Mouse (Mus musculus): ENCODE measurements around the gene Ankrd40. TPM values are rescaled to one million over a fixed set of nuclear protein-coding genes. Genes with fewer than 3 reads are reported as not detected.

Gene Ankrd40
- polyA plus RNA-seq, 1 experiment from 2014 or later = 19.9 TPM

DNA sequence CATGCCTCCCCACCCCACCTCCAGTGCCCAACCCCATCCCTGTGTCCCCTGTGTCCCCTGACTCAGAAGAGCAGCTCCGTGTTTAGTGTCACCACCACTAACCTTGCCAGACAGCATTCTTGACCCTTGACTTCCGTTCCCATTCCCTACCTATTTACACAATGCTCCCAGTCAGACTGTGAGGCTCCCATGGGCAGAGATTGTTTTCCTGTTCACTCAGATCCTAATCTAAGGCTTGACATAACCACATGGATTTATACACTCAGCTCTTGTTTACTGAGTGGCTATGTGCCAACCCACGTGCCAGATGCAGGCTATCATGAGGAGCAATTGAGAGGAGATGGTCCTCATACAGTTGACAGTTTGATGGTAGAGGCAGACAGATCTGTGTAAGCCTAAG, 37.5 kb downstream of the Ankrd40 start:
- H3K9me3 ChIP-seq = no peaks in the 10 kb centered on the region
- 61% methylated on average over 3 of the region's 3 CpGs for WGBS
- H3K4me1 ChIP-seq = peaks cover 10% of the 10 kb centered on the region; the same call in 1 of the 2 replicates
- H3K4me3 ChIP-seq = no peak overlapping the region
- H3K4me2 ChIP-seq = no peak overlapping the region
- H3K27me3 ChIP-seq = no peaks in the 10 kb centered on the region
- no peak overlapping the region for H3K9ac ChIP-seq
- no peak for ATAC-seq (ENCODE audit: insufficient number of reproducible peaks, low FRiP score, low TSS enrichment, low read depth)
- H3K36me3 ChIP-seq = no peaks in the 10 kb centered on the region
- H3K27ac ChIP-seq = no peak overlapping the region

DNA sequence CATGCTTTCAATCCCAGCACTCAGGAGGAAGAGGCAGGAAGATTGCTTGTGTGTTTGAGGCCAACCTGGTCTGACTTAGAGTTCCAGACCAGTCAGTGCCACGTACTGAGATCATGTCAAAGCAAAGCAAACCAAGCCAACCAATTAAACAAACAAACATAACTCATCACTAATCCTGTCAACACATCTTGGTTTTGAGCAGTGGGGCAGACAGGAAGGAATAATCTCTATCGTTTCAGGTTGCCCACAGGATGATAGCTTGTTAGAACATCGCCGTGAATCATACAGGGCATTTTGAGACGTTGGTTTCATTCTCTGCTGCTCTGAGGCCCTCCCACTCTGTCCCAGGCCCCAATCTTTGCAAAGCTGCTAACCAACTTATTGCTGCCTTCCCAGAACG, 42.2 kb downstream of the Ankrd40 start:
- Histone ChIP-seq H3K27ac (no peak overlapping the region), H3K4me2 (no peak overlapping the region), H3K9ac (no peak overlapping the region), H3K4me1 (no peaks in the 10 kb centered on the region), H3K36me3 (no peaks in the 10 kb centered on the region), H3K27me3 (0 out of 2 replicates have a peak, but pooled peaks cover 4% of the 10 kb centered on the region), H3K4me3 (no peak overlapping the region), H3K9me3 (no peaks in the 10 kb centered on the region)
- no peak for ATAC-seq (ENCODE audit: insufficient number of reproducible peaks, low FRiP score, low TSS enrichment, low read depth)
- 73% methylated on average over 6 of the region's 6 CpGs for WGBS

DNA sequence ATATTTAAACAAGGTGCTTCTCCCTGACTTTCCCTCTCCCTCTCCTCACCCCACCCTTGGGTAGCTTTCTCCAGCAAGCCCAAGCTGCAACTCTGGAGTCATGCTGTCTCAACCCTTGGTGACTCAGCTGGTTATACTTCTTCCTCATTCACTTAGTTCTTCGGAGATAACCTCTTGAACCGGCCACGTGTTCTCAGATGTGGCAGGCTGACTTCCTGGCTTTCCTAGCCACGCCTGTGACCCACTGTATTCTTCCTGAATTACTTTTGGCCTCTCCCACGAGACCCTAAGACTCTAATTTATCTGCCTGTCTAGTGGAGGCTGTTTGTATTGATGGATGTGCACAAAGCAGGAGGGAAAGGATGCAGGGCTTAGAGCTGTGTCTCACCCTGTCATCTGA, 43.0 kb downstream of the Ankrd40 start:
- WGBS = 22% methylated on average over 5 of the region's 5 CpGs

DNA sequence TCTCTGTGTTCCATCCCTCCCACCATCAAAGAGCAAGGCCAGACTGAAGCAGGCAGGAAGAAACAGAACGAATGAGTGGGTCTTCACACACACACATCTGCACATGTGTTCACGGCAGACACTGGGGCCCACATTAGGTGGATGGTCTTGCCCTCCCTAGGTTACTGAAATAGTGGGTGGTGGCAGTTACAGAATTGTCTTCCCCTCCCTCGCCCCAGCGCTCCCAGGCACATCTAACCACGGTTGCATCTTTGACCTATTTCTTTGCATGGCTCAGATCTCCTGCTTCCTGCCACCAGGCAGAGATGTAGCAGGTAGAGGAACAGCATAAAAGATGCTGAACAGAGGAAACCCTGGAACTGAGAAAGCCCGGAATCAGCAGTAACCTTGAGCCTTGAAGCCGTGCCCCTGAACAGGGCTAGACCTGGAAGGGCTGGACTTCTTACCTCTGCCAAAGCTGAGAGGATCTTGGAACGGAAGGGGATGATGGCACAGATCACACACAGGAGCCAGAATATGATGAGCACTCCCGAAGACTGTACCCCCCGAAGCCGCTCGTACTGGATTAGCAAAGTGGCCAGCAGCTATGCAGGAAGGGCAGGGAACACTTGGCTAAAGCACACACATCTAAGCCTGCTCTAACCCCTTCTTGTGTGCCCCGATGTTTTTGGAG, 46.6 kb downstream of the Ankrd40 start:
- H3K4me2 ChIP-seq = no peak overlapping the region
- no peak overlapping the region for H3K4me3 ChIP-seq
- H3K27me3 ChIP-seq = 0 out of 2 replicates have a peak, but pooled peaks cover 4% of the 10 kb centered on the region
- H3K27ac ChIP-seq = no peak overlapping the region
- no peaks in the 10 kb centered on the region for H3K9me3 ChIP-seq
- H3K9ac ChIP-seq = no peak overlapping the region
- 86% methylated on average over 13 of the region's 13 CpGs for WGBS
- H3K36me3 ChIP-seq = no peaks in the 10 kb centered on the region
- no peaks in the 10 kb centered on the region for H3K4me1 ChIP-seq
- no peak for ATAC-seq (ENCODE audit: insufficient number of reproducible peaks, low FRiP score, low TSS enrichment, low read depth)

More for the DNA sequence above, 43.0 kb downstream of the Ankrd40 start:
- no peak for ATAC-seq (ENCODE audit: insufficient number of reproducible peaks, low FRiP score, low TSS enrichment, low read depth)
- Histone ChIP-seq H3K9me3 (no peaks in the 10 kb centered on the region), H3K27ac (no peak overlapping the region), H3K36me3 (no peaks in the 10 kb centered on the region), H3K27me3 (0 out of 2 replicates have a peak, but pooled peaks cover 4% of the 10 kb centered on the region), H3K4me1 (no peaks in the 10 kb centered on the region), H3K4me2 (no peak overlapping the region), H3K9ac (no peak overlapping the region), H3K4me3 (no peak overlapping the region)

DNA sequence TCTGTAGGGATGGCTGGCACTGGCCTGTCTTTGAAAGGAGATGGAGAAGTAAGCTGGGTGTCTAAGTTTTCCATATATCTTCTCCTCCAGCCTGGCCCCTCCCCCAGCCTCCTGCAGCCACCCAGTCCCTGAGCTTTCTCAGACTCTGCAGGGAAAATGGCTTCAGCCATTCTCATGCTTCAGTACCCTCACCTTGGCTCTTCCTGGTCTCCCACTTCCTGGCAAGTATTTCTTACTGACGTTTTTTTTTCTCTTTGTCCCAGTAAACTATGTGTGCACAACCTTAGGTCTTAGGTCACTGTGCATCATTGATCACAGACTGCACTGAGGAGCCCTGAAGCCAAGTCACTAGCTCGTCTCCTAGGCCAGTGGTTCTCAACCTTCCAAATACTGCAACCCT, 51.3 kb downstream of the Ankrd40 start:
- Histone ChIP-seq H3K4me2 (no peak overlapping the region), H3K4me1 (no peaks in the 10 kb centered on the region), H3K4me3 (no peak overlapping the region), H3K9ac (no peak overlapping the region), H3K36me3 (no peaks in the 10 kb centered on the region), H3K27ac (no peak overlapping the region), H3K9me3 (no peaks in the 10 kb centered on the region), H3K27me3 (no peaks in the 10 kb centered on the region)
- no peak for ATAC-seq (ENCODE audit: insufficient number of reproducible peaks, low FRiP score, low TSS enrichment, low read depth)
- WGBS = 39% methylated on average over 2 of the region's 2 CpGs

DNA sequence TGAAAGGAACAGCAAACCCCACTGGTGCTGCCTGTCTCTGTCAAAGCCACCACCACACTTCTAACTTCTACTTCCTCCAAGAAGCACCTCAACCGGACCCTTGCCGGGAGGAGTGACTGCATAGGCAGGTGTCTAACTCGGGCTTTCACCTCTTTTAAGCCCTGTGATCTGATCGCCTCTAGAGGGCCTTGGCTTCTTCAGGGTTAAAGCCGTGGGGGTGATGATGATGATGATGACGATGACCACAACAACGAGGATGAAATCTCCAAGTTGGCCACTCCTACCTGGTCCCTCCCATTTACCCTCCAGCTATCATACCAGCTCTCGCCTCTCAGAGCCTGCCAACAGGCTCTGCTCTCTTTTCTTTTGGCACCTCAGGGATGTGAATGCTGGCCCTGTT, 51.9 kb downstream of the Ankrd40 start:
- Histone ChIP-seq H3K27ac (no peak overlapping the region), H3K9me3 (no peaks in the 10 kb centered on the region), H3K4me3 (no peak overlapping the region), H3K4me2 (no peak overlapping the region), H3K9ac (no peak overlapping the region), H3K27me3 (no peaks in the 10 kb centered on the region), H3K4me1 (no peaks in the 10 kb centered on the region), H3K36me3 (no peaks in the 10 kb centered on the region)
- no peak for ATAC-seq (ENCODE audit: insufficient number of reproducible peaks, low FRiP score, low TSS enrichment, low read depth)
- 69% methylated on average over 8 of the region's 8 CpGs for WGBS

DNA sequence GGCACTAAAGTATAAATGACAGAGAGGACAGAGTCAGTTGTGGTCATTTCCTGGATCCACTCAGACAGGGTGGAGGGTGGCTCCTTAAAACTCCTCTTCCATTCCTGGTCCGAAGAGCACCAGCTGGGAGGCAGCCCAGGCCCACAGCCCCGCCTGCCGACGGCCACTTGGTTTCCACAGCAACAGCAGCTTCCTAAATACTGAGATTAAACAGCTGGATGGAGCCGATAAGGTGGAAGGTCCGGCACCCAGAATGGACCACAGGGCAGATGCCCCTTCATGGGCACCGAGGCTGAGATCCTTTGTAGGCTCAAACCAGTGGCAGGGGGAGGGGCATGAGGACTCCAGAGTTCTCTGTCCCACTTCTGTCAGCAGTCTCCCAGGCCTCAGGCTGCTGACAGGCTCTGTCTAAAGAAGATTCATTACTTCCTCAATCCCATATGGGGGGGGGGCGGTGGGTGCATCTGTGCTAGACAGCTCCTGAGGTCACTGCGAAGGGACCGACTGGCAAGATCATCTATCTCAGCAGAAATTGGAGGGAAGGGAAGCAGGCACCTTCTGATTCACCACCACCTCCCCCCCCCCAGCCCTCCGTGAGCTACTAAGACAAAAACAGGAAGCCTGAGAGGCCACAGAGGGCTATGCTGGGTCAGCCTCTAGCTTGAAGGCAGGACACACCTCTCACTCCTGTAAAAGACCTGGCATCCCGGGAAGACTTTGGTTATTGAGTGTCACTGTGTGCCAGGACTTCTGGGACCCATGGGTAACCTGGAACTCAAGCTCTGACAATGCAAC, 58.4 kb downstream of the Ankrd40 start:
- no peak for ATAC-seq (ENCODE audit: insufficient number of reproducible peaks, low FRiP score, low TSS enrichment, low read depth)
- H3K27ac ChIP-seq = no peak overlapping the region
- 14% methylated on average over 12 of the region's 12 CpGs for WGBS
- no peaks in the 10 kb centered on the region for H3K36me3 ChIP-seq
- H3K4me1 ChIP-seq = peaks cover 13% of the 10 kb centered on the region
- no peak overlapping the region for H3K4me3 ChIP-seq
- no peaks in the 10 kb centered on the region for H3K9me3 ChIP-seq
- no peak overlapping the region; the same call in 1 of the 2 replicates for H3K4me2 ChIP-seq
- H3K9ac ChIP-seq = no peak overlapping the region
- H3K27me3 ChIP-seq = no peaks in the 10 kb centered on the region; the same call in 1 of the 2 replicates

DNA sequence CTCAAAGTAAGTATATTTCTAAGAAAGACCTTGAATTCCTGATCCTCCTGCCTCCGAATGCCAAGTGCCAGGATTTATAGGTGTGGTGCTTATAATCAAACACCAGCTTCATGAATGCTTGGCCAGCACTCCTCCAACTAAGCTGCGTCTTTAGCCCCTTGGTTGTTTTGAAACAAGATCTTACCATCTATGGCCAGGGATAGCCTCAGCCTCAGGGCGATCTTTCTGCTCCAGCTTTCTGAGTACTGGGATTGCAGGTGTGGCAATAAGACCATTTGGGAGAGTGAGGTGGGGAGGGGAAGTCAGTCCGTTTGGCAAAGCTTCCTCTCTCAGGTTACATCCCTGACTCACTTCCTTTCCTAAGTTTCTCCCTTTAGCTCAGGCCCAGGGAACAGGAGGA, 60.0 kb downstream of the Ankrd40 start:
- no peak for ATAC-seq (ENCODE audit: insufficient number of reproducible peaks, low FRiP score, low TSS enrichment, low read depth)
- H3K9me3 ChIP-seq = no peaks in the 10 kb centered on the region
- H3K4me1 ChIP-seq = peaks cover 19% of the 10 kb centered on the region
- H3K9ac ChIP-seq = no peak overlapping the region
- no peaks in the 10 kb centered on the region for H3K36me3 ChIP-seq
- 47% methylated on average over 4 of the region's 4 CpGs for WGBS
- H3K4me2 ChIP-seq = no peak overlapping the region
- H3K27ac ChIP-seq = no peak overlapping the region
- H3K27me3 ChIP-seq = peaks cover 7% of the 10 kb centered on the region
- H3K4me3 ChIP-seq = no peak overlapping the region

DNA sequence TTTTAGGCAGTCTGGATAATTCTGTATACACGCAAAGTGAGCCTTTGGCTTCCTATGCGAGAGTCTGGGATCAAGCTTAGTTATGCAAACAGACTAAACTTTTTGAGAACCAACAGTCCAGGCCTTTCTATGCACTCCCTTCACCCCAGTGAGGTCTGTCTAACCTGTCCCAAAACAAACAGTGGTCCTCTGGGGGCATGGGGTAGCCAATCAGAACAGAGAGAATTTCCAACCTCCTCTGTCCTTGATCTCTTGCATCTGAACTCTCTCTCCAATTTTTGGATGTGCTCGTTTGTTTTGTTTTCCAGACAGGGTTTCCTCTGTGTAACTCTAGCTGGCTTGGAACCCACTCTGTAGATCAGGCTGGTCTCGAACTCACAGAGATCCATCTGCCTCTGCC, 61.2 kb downstream of the Ankrd40 start:
- peaks cover 21% of the 10 kb centered on the region for H3K4me1 ChIP-seq
- no peaks in the 10 kb centered on the region for H3K36me3 ChIP-seq
- no peak for ATAC-seq (ENCODE audit: insufficient number of reproducible peaks, low FRiP score, low TSS enrichment, low read depth)
- no peaks in the 10 kb centered on the region for H3K9me3 ChIP-seq
- H3K4me2 ChIP-seq = no peak overlapping the region
- H3K27ac ChIP-seq = no peak overlapping the region
- no peak overlapping the region for H3K4me3 ChIP-seq
- H3K9ac ChIP-seq = no peak overlapping the region
- H3K27me3 ChIP-seq = peaks cover 12% of the 10 kb centered on the region
- WGBS = 80% methylated on average over 4 of the region's 4 CpGs

DNA sequence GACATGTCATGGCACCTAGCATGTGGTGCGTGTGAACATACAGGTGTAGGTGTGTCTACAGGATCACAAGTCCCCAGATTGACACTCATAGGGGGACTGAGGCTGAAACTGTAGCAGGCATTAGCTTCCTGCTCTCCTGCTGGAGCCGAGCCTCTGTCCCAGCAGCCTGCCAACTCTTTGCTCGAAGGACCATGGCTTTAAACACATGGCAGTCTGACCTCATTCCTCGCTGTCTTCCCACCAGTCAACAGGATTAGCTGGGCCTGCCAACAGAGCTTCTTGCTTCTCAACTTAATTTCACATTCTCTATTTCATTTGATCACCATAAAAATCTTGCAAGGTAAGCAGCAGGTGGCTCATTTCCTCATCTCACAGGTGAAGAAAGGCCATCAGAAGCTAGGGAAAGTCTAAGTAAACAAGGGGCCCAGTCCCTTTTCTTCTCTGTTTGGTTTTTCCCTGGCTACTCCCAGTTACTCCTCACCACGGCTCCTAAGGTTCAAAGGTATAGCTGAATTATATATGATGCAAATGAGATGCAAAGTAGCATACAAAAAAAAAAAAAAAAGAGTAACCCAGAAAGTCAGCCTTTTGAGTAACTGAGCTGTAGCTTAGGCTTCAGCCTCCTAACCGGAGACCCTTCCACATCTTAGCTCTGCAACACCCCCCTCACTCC, 62.1 kb downstream of the Ankrd40 start:
- Histone ChIP-seq H3K36me3 (no peaks in the 10 kb centered on the region), H3K27ac (no peak overlapping the region), H3K9ac (no peak overlapping the region), H3K27me3 (peaks cover 12% of the 10 kb centered on the region), H3K4me3 (no peak overlapping the region), H3K4me1 (peaks cover 21% of the 10 kb centered on the region), H3K9me3 (no peaks in the 10 kb centered on the region), H3K4me2 (no peak overlapping the region)
- ATAC-seq (ENCODE audit: insufficient number of reproducible peaks, low FRiP score, low TSS enrichment, low read depth) = no peak
- WGBS = 58% methylated on average over 6 of the region's 6 CpGs

DNA sequence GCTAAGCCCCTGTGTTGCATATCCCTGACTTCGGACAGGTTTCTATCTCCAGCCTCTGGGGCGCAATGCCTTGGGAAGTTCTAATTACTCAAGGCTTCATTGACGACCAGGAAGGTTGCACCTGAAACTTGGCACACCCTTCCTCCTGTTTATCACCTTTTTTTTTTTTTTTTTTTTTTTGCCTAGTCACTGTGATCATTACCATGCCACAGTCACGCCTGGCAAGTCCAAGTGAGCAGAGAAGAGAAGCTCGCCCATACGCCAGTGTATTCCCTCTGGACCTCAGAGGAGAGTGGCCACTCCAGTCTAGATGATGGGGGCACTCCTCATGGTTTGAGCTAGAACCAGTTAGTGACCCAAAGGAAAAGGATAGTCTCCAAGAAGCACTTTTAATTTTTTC, 63.0 kb downstream of the Ankrd40 start:
- no peak overlapping the region for H3K4me3 ChIP-seq
- ATAC-seq (ENCODE audit: insufficient number of reproducible peaks, low FRiP score, low TSS enrichment, low read depth) = no peak
- no peaks in the 10 kb centered on the region for H3K9me3 ChIP-seq
- H3K27me3 ChIP-seq = peaks cover 12% of the 10 kb centered on the region
- H3K27ac ChIP-seq = no peak overlapping the region
- WGBS = 81% methylated on average over 6 of the region's 6 CpGs
- peaks cover 18% of the 10 kb centered on the region for H3K4me1 ChIP-seq
- H3K4me2 ChIP-seq = no peak overlapping the region
- no peaks in the 10 kb centered on the region for H3K36me3 ChIP-seq
- H3K9ac ChIP-seq = no peak overlapping the region

All from limb, embryonic 15.5 days (tissue).